Mouse (Mus musculus) hindbrain, embryonic 10.5 days (tissue): ENCODE results near the gene Slc5a3. TPM values are rescaled to one million over a fixed set of nuclear protein-coding genes. Genes with fewer than 3 reads are reported as not detected.

Experiments
- polyA plus RNA-seq: library from polyadenylated mRNA; unstranded; fragments of >200 nt; fragmentation: Nextera tagmentation; extraction: Ambion mirVana; gene quantifications from 2 replicates; pipeline ENCODE4 v1.2.1, GENCODE M21; 2016

Slc5a3 gene
- polyA plus RNA-seq, 1 experiment from 2014 or later = 9.8 TPM

Other genes with a start within 250 kb of the Slc5a3 start
- gene Mrps6, start 52 bp upstream of the Slc5a3 start, polyA plus RNA-seq = 139 and 143 TPM in 2 replicates
- gene Gm49711, start within 50 bp of the Slc5a3 start, polyA plus RNA-seq = 0.24 TPM in 1 of 2 replicates, not detected in the other
- gene Kcne2, start 234.1 kb downstream of the Slc5a3 start, polyA plus RNA-seq = 1.4 and 13.1 TPM in 2 replicates
- gene Smim11, start 243.0 kb downstream of the Slc5a3 start, polyA plus RNA-seq = 131 and 136 TPM in 2 replicates